Mouse (Mus musculus) A20 (cell line): Measurements from ENCODE around the gene Lrrc8d.
A peak's percentile ranks its signal among the peaks of the same experiment; 100 is the strongest.

Experiments
- DNase-seq: peaks from one replicate; pipeline ENCODE4 v3.0.0-alpha.2; 2011; ENCODE audit warnings: low read depth, low spot score

The Lrrc8d gene

DNA sequence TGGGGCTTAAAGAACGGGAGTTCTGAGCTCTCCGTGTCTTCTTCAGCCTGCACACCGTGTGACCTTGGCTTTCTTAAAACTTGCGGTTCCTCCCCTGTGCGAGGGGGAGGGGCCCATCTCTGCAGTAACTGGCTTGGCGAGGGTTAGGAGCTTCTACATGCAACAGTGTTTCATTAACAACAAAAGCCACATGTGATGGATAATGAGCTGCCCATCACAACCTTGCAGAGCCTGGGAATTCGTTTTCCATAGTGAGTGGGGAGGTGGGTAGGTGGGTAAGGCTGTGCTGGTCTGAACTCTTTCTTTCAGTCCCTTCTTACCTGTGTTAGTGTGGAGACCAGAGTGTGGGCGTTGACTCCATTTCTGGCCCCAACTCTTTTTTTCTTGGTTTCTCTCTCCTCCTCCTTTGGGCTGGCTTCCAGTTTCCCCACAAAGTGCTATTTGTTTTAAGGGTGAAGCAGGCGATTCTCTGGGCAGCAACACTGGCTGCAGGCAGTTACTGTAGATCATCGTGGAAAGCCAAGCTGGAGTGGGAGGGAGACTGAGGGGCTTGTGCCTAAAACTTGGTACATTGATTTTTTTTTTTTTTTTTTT lies 15.9 kb downstream of the Lrrc8d start:
- DNase-seq, result no peak

DNA sequence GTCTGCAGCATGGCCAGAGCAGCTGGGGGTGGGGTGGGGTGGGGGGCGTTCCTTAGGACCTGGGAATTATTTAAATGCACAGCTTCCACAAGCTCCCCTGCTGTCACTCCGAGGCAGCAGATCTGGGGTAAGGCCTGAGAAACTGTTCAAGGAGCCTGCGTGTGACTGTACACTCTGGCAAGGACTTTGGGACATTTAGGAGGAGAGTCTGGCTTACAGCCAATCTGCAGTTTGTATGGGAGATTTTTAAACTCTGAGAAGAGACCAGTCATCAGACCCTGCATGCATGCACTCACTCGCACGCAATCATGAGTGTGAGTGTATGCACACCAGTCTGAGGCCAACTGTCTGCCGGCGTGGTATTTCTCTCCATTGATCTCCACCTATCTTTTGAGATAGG lies 17.5 kb downstream of the Lrrc8d start:
- no peak for DNase-seq

- DNase-seq, result peak; percentile 64
Measured at GRCm38 (mm10) chr5:105718138-105718670, 18.4 kb downstream of the Lrrc8d start.

GRCm38 (mm10) chr5:105721267-105721666 lies 21.5 kb downstream of the Lrrc8d start:
- no peak for DNase-seq

DNA sequence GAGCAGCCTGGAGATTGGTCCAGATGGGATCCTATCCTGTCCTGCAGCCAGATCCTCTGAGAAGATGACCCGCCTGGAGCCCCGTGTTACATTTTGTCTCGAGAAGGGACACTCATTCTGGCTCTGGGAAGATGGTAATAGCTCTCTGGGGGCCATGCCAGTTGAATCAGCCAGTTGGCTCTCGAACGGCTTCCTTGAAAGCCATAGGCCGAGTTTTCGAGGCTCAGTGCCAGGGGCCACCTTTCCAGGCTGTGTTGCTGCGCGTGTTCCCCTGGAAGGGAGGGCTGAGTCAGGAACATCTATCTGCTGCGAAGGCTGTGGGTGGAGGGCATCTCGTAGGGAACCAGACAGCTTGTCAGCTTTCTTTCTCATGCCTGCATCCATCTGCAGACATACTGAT lies 23.0 kb downstream of the Lrrc8d start:
- DNase-seq, result no peak

DNA sequence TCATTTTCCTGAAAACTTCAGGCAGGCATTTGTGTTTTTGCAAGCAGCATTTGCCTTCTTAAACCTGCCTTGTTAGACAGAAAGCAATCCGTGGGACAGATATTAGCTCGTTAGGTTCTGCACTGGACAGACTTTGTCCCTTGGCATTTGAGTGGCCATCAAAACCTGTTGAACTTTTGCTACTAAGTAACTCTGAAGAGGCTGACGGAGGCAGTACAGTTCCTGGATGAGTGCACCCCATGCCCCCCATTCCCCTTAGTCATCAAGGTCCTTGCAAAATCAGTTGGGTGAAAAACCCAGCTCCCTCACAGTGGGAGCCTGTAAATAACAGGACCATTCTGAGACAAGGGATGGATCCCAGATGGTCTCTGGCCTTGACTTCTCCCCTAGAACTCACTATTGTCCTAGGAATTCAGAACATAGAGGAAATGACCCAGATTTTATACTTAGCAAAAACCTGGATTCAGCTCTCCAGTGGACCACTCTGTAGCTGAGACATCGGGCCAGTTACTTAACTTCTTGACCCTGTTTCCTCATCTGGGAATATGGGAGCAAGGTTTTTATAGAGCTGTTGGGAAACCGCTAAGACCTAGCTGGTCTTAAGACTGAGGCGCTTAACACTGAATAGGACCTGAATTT lies 30.5 kb downstream of the Lrrc8d start:
- peak; percentile 30 for DNase-seq

DNA sequence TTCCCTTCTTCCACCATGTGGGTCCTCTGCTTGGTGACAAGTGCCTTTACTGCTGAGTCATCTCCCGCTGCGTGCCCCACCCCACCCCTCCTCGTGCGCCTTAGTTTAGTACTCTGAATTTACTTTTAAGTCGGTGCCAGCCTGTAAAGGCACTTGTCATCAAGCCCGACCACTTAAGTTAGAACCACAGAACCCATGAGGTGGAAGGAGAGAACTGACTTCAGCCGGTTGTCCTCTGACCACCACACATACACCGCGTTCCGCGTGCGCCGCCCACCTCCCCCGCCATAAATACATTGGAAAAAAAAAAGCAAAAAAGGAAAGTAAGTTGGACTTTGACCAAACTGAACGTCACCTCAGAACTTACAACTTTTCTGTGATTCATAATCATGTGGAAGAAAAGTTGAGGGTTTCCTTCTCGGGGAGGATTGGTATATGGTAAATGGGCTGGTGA lies 31.4 kb downstream of the Lrrc8d start:
- DNase-seq, result peak; percentile 80

GRCm38 (mm10) chr5:105731627-105732432 lies 32.1 kb downstream of the Lrrc8d start:
- DNase-seq, result peak; percentile 86

DNA sequence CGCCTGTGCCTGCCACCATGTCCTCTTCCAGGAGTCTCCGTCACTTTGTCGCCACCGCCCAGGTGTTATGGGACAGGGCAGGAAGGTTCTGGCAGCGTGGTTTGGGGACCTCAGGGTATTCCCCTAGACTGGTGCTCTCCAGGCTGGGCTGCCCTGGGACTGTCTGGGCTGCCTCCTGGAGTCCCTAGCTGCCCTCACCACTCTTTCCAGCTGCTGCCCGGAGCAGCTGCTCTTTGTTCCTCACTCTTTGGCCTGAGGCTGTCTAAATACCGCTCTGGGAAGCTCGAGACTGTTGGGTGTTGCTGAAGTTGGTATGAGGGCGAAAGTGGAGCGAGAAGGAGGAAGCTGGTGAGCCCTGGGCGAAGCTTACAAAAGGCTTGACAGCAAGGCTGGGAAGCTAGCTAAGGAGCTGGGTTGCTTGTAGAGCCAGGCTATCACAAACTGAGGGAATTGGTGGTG lies 32.7 kb downstream of the Lrrc8d start:
- DNase-seq, result no peak

GRCm38 (mm10) chr5:105733226-105733625 lies 33.5 kb downstream of the Lrrc8d start:
- no peak for DNase-seq

DNA sequence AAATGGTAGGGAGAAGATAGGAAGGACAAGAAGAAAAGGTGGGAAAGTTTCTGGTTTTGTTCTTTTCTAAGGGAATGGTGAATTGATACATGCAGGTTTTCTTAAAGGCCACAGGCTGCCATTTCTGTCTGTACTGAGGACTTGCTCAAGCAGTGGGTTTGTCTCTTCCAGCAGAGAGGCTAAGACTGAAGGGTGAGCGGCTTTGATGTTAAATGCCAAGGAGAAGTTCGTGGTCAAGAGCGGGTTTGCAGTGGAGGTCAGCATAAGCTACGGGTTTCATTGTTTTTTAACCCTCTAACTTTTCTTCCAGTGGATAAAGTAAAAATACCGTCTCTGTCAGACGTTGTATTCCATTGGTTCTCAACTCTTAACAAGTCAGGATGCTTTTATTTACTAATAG lies 36.6 kb downstream of the Lrrc8d start:
- no peak for DNase-seq

GRCm38 (mm10) chr5:105737145-105737544 lies 37.4 kb downstream of the Lrrc8d start:
- DNase-seq, result no peak

- peak; percentile 46 for DNase-seq
Measured at GRCm38 (mm10) chr5:105740437-105740836, 40.7 kb downstream of the Lrrc8d start.

GRCm38 (mm10) chr5:105742641-105743040 lies 42.9 kb downstream of the Lrrc8d start:
- no peak for DNase-seq

DNA sequence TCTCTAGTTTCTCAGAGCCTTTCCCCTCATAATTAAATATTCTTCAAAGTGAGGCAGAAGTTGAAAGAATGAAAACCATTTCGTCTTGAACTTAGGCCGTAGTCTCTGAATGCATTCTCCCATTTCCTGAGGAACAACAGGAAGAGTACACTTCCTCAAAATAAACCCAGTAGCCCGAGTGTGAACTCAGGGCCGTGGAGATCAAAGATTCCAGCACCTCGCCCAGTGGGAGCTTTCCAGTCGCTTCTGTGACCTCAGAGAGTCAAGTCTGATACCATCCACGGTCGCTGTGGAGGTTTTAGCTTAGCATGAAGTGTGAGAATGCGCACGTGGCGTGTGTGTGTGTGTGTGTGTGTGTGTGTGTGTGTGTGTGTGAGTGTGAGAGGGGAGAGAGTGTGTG lies 45.6 kb downstream of the Lrrc8d start:
- DNase-seq, result no peak

DNA sequence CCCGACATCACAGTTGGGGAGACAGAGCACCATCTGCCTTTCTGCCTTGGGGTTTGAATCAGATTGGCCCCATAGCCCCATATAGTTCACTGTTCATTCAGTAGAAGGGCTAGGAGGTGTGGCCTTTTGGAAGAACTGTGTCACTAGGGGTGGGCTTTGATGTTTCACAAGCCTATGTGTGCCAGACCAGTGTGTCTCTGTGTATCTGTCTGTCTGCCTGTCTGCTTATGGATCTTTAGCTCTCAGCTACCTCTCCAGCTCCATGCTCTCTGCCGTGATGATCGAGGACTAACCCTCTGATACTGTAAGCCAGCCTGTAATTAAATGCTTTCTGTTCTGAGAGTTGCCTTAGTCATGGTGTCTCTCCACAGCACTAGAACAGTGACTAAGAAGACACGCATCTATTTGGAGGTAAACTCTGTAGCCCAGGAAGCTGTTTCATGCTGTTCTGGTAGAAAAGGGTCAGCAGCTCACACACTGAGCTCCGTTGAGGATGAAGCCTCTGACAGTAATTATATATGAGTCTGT lies 46.2 kb downstream of the Lrrc8d start:
- no peak for DNase-seq

DNA sequence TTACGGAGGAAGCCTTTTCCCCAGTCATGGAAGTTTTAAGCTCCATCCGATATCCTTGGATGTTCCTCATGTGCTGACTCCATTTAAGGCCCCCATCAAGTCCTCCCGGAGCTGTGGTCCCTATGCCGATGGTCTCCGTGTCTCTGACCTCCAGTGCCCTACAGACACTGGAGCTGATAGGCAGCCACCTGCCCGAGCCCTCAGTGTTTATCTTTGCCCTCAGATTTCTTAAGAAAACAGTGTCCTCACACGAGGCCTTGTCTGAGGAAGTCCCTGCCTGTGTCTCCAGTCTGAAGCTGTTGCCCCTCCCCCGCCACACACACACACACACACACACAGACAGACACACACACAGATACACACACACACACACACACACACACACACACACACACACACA lies 55.0 kb downstream of the Lrrc8d start:
- no peak for DNase-seq

DNA sequence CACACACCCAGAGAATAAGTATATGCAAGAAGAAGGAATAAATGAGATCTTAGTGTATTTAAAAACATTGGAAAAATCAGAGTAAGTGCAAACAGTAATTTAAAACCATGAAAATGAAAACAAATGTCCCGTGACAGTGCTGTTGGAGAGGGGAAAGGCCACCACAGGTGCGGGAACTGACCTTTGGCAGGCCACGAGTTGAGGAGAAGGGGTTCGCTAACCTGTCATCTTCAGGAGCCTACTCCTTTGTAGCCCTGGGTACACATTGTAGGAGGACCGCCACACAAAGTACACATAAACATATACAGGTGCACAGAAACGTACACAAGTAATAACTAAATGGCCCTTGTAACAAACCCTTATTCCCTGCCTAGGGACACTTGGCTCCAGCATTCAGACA lies 55.7 kb downstream of the Lrrc8d start:
- no peak for DNase-seq

DNA sequence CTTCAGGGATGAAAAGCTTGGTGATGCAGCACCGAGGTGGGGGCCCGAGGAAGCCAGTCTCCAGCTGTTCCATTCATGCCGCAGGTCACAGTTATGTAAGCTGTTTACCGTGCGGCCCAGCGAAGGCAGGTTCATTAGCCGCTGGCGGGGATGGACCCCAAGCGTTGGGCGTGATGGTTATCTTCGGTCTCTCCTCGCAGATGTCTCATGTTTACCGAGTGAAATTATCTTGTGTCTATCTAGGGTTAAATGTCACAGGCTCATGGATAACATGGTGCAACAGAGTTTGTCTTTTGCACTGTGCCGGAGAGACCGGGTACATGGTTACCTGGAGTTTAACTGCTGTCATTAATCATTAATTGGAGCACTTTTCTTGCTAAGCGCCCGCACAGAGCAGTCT lies 58.2 kb downstream of the Lrrc8d start:
- no peak for DNase-seq

DNA sequence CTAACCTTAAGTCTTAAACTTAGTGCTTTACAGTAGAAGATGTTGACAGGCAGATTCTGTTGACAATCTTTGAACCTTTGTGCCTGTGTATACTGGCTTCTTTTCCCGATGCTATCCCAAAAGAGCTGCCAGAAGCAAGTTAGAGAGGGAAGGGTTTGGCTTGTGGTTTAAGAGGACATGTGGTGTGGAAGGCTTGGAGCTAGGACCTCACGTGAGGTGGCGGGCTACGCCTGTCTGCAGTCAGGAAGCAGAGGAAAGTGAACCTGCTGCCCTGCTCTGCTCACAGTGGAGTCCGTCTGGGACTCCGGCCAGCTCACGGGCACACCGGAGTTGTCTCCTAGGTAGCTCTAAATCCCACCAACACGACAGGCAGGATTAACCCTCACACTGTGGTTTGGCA lies 59.1 kb downstream of the Lrrc8d start:
- no peak for DNase-seq

DNA sequence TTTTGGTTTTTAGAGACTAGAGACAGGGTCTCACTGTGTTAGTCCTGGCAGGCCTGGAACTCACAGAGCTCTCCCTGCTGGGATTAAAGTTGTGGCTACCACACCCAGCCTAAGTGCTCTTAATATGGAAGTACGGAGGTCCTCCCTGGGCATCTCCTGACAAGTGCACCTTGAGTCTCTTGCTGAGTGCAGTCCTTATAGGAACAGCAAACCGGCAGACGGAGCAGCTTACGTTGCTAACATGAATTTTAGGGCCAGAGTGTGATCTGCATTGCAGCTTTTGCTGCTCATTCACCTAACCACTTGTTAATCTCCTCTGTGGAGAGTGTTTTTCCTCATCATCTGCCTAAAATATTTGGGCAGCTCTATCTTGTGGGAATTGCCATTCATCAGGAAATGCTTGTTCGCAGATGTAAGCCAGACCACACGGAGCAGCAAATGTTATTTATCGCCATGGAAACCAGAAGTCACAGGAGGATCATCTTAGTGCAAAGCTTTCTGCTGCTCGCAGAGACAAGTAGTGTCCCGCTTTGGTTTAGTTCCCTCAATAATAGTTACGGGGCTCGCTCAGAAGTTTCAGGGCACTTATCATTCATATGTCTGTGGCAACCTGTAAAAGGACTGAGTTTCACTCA lies 62.2 kb downstream of the Lrrc8d start:
- no peak for DNase-seq

- DNase-seq, result no peak
Measured at GRCm38 (mm10) chr5:105764369-105764768, 64.6 kb downstream of the Lrrc8d start.
